Mouse (Mus musculus) hindbrain, embryonic 13.5 days (tissue): Measurements from ENCODE around the gene Btbd35f9. TPM values are rescaled to one million over a fixed set of nuclear protein-coding genes. Genes with fewer than 3 reads are reported as not detected.
"Not testable (repeated sequence)": the region's sequence is repeated elsewhere in the genome, so short reads cannot be mapped to it uniquely, and the experiment has no call there.

ENCODE experiments used
- ATAC-seq: fragments of 200-750 bp; cut with Nextera tagmentation; 2 replicates; pipeline ENCODE4 v1.8.0; 2017; ENCODE audit warnings: moderate TSS enrichment; ENCODE audit not compliant: low FRiP score
- H3K27ac ChIP-seq: fragments of 300-500 bp; sonication (generic); 2 replicates; pipeline ENCODE4 v1.5.1; 2015; ENCODE audit warnings: inconsistent platforms, mild to moderate bottlenecking, moderate library complexity
- H3K27me3 ChIP-seq: fragments of 300-500 bp; sonication (generic); 2 replicates; pipeline ENCODE4 v1.6.1; 2015; ENCODE audit warnings: mild to moderate bottlenecking, inconsistent platforms
- H3K36me3 ChIP-seq: fragments of 300-500 bp; sonication (generic); 2 replicates; pipeline ENCODE4 v1.6.1; 2015; ENCODE audit warnings: mild to moderate bottlenecking, inconsistent platforms
- H3K4me1 ChIP-seq: fragments of 300-500 bp; sonication (generic); replicated peaks from 2 replicates; pipeline ENCODE4 v1.6.1; 2015; ENCODE audit warnings: inconsistent platforms
- H3K4me2 ChIP-seq: fragments of 300-500 bp; sonication (generic); 2 replicates; pipeline ENCODE4 v1.6.1; 2015; ENCODE audit warnings: inconsistent platforms, mild to moderate bottlenecking, moderate library complexity
- H3K4me3 ChIP-seq: fragments of 300-500 bp; sonication (generic); 2 replicates; pipeline ENCODE4 v1.5.1; 2015; ENCODE audit warnings: mild to moderate bottlenecking, inconsistent platforms
- H3K9ac ChIP-seq: fragments of 300-500 bp; sonication (generic); 2 replicates; pipeline ENCODE4 v1.6.1; 2015; ENCODE audit warnings: mild to moderate bottlenecking, inconsistent platforms
- H3K9me3 ChIP-seq: fragments of 300-500 bp; sonication (generic); 2 replicates; pipeline ENCODE4 v1.6.1; 2016; ENCODE audit warnings: inconsistent platforms
- WGBS: fragments of 180-500 bp; shearing (Covaris S2); methylation state at CpG from one replicate; pipeline ENCODE4 v1.1.7; 2015; 5-methylcytosine and 5-hydroxymethylcytosine counted together
- polyA plus RNA-seq: library from polyadenylated mRNA; unstranded; fragments of >200 nt; fragmentation: Nextera tagmentation; extraction: Ambion mirVana; gene quantifications from 2 replicates; pipeline ENCODE4 v1.2.1, GENCODE M21; 2015

Gene Btbd35f9
- polyA plus RNA-seq, result not detected in 2 replicates

- not testable (repeated sequence) for H3K9me3 ChIP-seq, H3K36me3 ChIP-seq, H3K4me1 ChIP-seq, ATAC-seq, H3K9ac ChIP-seq, H3K27ac ChIP-seq, H3K27me3 ChIP-seq, H3K4me3 ChIP-seq, H3K4me2 ChIP-seq
- no CpG with 5 or more reads among the region's 5 CpGs for WGBS
These were observed at the start of gene Btbd35f9 for GRCm38 (mm10) chrX:34161399-34161798. TSS of gene Btbd35f9 (minus strand) at chrX:34161499.

Other genes with a start within 250 kb of the Btbd35f9 start
- not detected in 2 replicates for gene Btbd35f6, start 205.0 kb downstream of the Btbd35f9 start, polyA plus RNA-seq
- not detected in 2 replicates for gene Gm21870, start 174.7 kb downstream of the Btbd35f9 start, polyA plus RNA-seq
- not detected in 2 replicates for gene Spin2g, start 77.2 kb upstream of the Btbd35f9 start, polyA plus RNA-seq